Mouse (Mus musculus) frontal cortex, postnatal 36 days (tissue): Measurements from ENCODE around the gene Mst1r.

Experiments
- DNase-seq, 2 experiments: peaks; one replicate each; pipeline ENCODE4 v3.0.0; 2022; ENCODE audit warnings: low spot score in 2 of 2

Gene Mst1r

DNA sequence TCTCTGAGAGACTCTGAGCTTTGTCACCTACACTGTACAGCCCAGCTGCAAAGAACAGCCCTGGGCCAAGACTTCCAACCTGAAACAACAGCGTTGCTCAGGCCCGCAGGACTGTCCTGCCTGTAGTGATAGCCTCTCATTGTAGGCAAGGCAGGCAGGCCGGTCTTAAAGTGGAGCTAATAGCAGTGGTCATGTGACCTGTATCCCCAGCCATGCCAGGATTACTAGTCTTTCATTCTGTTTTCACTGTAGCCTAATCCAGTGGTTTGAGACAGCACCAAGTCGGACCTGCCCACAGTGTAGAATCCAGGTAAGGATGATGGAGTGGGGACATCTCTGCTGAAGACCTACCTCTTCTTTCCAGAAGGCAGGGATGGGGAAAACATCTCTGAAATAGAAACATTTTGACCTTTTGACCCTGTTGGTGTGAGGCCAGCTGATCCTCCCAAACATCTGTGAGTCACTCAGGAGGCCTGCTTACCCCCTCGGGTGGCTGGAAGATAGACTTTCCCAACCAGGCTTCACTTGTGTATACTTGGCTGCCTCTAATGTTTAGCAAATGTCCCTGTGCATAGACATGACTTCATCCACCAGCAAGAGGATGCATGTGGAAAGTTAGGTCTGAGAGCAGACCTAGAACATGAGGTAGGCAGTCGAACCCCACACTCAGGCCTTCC is 49.1 kb downstream of the Mst1r start:
- no peak for DNase-seq

DNA sequence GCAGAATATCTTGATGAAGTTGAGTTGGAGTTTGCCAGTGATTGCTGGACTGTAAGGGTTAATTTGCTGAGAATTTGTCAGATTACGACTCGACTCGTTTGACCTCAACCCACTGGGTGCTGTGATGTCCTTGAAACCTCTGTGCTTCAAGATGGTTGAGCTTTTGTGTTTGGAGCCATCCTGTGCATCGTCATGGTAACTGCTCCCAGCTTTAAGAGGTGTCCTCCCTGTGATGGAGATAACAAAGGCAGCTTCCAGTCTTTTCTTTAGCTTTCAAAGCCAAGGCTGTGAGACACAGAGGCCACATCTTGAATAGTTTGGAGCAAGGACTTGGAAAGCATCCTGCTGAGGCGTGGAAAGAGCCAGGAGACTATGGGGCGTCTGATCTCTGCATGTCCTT is 50.5 kb downstream of the Mst1r start:
- DNase-seq = no peak

DNA sequence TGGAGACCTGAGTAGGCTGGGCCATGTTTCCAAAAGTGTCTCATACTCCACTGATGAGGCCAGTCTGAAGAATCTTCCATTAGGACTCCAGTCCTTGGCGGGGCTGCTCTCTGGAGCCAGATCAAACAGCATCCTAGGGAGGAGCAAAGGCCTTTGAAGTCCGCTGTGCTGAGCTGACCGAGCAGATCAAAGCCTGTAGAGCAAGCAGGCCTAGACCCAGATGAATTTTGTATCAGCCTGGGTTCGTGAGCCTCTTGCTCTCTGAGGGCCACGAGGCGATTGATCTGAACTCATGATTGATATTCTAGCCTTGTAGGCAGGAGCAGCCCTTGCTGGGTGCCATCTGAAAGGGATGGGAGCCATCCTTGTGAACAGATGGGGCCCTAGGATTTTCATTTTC is 53.2 kb downstream of the Mst1r start:
- no peak for DNase-seq

DNA sequence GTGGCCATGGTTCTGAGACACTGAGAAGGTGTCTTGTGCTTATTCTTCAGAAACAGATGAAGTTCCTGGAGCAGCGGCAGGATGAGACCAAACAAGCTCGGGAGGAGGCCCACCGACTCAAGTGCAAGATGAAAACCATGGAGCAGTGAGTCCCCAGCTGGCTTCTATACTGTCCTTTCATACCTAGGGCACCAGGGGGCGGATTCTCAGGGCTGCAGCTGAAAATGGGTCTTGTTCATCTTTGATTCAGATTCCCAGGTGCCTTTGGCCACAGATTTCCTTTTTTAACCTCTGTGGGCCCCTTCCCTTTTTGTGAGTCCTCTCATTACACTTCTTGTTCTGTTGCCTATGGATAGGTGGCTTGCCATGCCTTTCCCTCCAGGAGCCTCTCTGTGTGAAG is 54.3 kb downstream of the Mst1r start:
- no peak for DNase-seq

DNA sequence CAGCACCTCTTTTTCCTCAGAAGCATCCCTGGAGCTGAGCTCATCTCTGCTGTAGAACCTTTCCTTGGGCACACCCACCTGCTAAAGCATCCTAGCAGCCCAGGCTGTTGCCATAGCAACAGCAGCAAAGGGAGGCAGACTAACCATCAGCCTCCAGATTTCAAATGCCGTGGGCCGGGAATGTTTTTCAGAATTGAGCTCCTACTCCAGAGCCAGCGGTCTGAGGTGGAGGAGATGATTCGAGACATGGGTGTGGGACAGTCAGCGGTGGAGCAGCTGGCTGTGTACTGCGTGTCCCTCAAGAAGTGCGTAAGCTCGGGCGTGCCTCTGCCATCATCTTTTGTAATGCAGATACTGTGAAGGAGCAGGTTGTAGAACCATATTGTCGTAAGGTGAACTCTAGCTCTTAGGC is 54.7 kb downstream of the Mst1r start:
- DNase-seq = peak; percentile 81 to 90

DNA sequence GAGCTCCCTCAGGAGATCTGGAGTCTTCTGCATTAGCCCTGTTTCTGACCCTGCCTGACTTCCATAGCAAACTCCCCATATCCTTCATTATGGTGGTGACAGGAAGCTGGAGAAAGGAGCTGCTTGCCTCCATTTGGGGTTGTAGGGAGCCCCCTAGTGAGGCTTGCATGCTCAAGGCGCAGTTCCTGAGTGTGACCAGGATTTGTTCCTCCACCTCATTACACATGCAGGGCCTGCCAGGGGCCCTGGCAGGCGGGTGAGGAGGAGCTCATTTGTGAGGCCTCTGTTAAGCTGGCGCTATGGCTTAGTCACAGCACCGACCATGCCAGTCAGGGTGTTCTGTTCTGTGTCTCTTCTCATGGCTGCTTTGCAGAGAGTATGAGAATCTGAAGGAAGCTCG is 55.2 kb downstream of the Mst1r start:
- DNase-seq = peak; percentile 72 to 80

DNA sequence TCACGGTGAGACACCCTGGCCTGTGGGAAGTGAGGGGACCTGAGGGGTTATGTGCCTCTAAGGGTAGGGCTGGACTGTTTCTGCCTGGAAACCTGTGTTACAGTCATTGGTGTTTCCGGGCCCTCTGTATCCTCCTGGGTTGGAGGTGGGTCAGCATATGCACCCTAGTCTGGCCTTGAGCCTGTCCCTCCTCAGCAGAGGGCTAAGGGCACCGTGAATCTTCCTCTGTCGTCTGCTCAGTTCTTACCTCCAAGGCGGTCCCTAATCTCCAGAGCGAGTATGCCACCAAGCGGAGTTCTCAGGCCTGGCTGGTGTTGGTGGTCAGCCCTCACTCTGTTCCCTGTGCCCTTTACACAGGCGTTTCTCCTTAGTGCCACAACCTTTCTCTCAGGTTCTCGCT is 56.2 kb downstream of the Mst1r start:
- no peak for DNase-seq

DNA sequence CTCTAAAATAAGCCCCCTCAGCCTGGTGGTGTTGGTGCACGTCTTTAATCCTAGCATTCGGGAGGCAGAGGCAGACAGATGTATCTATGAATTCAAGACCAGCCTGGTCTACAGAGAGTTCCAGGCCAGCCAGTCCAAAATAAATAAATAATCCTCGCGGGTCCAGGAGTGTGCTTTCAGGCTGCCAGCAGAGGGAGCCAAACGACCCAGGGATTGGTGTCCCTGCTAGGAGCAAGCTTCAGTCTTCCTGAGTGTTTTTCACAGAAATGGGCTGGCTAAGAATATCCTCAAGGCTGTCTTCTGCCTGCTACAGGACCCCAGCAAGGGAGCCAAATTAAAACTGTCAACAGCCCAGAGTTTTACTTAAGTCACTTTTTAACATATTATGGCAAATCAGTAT is 57.0 kb downstream of the Mst1r start:
- DNase-seq = peak in 1 of 2 experiments; percentile 78

DNA sequence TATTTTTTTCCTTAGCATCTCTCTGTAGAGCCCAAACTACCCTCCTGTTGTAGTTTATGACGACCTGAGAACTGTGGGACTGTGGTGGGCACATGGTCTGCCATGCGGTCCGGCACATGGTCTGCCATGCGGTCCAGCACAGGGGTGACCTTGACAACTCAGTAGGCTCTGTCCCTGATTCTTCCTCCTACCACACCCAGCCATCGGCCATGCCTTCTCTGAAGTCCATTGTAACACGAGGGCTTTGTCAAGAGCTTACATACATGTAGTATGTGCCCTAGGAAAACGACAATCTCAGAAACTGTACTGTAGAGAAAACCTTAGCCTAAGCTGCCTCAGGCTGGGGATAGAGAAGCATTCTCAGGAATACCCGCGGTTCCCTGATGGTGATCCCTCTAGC is 58.0 kb downstream of the Mst1r start:
- DNase-seq = no peak

DNA sequence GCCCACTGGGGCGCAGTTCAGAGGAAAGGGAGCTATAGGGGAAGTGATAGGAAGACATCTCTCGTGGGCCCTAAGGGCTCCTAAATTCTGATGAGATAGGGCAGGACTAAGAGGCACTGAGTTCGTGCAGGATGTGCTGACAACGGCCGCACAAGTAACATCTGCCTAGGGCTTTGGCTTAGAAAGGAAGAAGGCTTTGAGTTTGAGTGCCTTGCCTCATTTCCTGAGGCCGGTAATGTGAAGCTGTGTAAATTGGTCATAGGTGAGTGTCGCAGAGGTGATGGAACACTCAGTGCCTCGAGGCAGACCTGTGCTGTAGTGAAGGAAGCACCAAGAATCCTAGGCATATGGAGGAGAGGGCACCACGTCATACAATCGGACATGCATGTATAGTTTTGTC is 60.0 kb downstream of the Mst1r start:
- no peak for DNase-seq

DNA sequence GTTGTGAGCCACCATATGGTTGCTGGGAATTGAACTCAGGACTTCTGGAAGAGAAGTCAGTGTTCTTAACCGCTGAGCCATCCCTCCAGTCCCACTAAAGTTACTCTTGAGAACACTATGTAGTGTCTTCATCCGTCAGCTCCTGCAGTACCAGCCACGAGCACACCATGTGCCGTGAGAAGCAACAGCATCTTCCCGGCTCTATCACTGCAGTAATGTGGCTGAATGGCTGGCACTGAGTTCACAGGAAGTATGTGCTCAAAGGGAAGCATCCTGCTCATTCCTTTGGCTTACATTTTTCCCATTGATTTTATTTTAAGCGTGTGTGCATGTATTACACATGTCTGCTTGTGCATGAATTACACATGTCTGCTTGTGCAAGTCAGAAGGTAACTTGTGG is 60.8 kb downstream of the Mst1r start:
- DNase-seq = no peak

DNA sequence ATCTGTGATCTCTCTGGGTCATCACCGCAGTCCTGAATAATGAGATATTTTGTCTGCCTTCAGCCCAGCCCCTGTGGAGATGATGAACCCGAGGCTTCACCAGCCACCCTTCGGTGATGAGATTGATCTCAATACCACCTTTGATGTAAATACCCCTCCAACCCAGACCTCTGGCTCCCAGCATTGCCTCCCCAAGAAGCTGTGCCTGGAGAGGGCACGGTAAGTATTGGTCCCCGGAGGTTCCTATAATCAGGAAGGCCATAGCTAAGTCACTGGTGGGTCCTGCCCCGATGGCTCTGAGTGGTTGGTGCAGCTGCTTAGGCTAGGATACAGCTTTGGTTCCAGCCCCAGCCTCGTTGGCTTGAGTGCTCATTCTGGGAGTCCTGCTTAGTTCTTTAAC is 61.9 kb downstream of the Mst1r start:
- DNase-seq = no peak
